Mouse (Mus musculus): Measurements from ENCODE around the gene Grin2b.

Gene Grin2b

DNA sequence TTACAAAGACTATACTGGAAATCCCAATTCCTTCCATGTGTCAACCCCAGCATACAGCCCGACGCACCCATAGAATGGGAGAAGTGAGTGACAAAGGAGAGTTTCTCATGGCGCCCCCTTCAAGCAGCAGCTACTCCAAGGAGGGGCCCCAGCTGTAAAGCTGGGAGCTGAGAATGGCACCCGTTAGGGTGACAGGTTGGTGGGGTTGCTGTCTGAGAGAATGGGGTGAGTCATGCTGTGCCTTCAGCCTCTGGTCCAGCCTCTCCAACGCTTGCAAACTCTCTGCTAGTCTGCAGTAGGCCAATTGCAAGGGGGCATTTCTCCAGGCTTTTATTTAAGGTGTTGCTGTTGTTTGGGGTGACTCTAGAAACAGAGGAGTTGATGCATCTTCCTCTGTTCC is 73.1 kb downstream of the Grin2b start:
- no peak for DNase-seq (ENCODE audit: low read depth, low spot score)

- no peak for DNase-seq (ENCODE audit: low read depth, low spot score)
These were observed 77.0 kb downstream of the Grin2b start for GRCm38 (mm10) chr6:136096269-136096668.

GRCm38 (mm10) chr6:136079991-136080734 is 93.1 kb downstream of the Grin2b start:
- no peak for DNase-seq (ENCODE audit: low read depth, low spot score)

- DNase-seq (ENCODE audit: low read depth, low spot score) = no peak
These were observed 100.8 kb downstream of the Grin2b start for GRCm38 (mm10) chr6:136072326-136073054.

DNA sequence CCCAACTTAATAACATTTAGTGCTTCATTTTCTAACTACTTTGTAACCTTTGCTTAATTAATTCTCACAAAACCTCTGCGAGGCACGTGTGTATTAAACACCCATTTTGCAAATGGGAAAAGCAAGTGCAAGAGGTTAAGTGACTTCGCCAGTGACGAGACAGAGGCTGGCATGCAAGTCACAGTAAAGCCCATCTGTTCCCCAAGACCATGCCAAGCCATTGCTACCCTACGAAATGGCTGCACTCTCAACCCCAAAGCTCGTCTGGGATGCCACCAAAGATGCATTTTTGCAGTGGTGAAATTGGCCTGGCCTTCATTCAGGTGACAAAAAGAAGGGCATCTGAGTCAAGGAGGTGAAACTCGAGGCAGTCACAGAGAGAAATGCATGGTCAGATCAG is 103.2 kb downstream of the Grin2b start:
- DNase-seq (ENCODE audit: low read depth, low spot score) = no peak

DNA sequence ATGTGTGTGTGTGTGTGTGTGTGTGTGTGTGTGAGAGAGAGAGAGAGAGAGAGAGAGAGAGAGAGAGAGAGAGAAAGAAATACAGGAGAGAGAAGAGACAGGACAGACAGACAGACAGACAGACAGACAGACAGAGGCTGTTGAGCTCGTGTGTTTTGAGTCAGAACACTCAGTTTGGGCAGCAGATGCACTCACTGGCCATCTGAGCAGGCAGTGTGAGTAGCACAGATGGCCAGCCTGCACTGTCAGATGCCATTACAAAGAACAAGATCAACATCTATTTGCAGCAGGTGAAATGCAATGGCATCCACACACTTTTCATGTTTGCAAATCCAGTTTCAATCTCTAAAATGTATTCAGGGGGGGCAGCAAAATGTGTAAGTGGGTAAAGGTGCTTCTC is 120.0 kb downstream of the Grin2b start:
- DNase-seq (ENCODE audit: low read depth, low spot score) = no peak

- no peak for DNase-seq (ENCODE audit: low read depth, low spot score)
These were observed 123.0 kb downstream of the Grin2b start for GRCm38 (mm10) chr6:136050346-136050745.

- DNase-seq (ENCODE audit: low read depth, low spot score) = no peak
These were observed 125.2 kb downstream of the Grin2b start for GRCm38 (mm10) chr6:136048084-136048483.

DNA sequence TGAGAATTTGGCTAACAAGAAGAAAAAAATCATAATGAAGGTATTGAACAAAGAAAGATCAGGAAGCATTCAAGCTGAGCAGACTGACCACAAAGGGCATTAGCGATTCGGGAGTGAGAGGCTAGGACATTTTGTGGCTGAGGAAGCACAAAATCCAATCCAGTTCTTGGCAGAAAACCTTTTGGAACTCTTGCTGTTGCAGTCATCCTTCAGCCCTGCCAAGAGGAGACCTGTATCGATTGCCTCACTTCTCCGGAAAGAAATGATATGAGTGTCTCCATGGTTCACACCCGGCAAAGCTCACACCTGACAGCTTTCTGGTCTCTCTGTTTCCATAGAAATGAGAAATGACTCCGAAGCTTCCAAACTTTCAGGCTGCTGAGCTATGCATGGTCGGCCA is 127.2 kb downstream of the Grin2b start:
- no peak for DNase-seq (ENCODE audit: low read depth, low spot score)

- DNase-seq (ENCODE audit: low read depth, low spot score) = no peak
These were observed 128.8 kb downstream of the Grin2b start for GRCm38 (mm10) chr6:136044461-136044860.

DNA sequence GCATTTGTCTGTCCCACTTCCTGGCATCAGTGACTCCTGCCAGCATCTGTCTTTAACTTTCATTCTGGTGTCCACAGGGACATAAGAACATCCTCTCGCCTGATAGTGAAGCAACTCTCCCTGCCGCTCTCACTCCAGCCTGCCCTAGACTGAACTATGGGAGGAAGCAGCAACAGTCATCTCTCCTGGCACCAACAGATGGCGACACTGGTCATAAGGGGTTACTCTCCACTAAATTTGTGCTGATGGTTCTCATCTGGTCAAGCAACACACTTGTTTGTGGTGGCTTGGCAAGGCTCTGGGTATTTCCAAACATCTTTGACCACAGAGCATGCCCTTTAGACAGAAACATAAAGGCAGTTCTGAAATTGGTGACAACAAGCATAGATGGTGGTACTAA is 130.9 kb downstream of the Grin2b start:
- no peak for DNase-seq (ENCODE audit: low read depth, low spot score)

DNA sequence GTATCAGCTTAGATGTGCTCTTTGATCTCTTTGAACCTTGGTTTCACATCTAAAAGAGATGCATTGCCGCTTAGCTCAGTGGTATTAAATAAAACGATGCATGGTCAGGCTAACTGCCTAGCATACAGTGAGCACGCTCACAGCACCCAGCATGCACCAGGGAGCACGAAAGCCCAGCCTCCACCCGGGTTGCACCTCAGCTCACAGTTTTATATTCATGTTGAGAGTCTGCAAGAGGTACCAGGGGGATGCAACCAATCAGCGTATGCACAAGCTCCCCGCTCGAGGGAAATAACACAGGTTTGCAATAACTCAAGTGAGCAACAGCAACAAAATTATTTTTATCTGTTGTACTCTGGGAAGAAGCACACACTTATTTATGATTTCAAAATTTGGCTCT is 131.5 kb downstream of the Grin2b start:
- DNase-seq (ENCODE audit: low read depth, low spot score) = no peak

DNA sequence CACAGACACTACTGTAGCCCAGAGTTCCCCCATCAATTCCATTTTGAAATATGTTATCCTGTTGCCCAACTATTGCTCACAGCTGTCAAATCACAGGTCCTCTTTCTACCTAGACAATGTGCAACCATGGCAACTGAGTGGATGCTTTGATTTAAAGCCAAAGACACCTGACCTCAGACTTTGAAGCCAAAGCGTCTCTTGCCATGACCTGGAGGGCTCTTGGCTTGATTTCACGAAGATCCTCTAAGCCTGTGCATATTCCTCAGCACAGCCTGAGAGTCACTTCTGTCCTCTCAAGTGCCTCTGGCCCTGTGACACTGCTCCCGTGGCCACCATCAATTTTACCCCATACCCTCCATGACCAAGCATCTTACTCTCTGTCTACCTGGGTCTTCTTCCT is 132.4 kb downstream of the Grin2b start:
- DNase-seq (ENCODE audit: low read depth, low spot score) = no peak

DNA sequence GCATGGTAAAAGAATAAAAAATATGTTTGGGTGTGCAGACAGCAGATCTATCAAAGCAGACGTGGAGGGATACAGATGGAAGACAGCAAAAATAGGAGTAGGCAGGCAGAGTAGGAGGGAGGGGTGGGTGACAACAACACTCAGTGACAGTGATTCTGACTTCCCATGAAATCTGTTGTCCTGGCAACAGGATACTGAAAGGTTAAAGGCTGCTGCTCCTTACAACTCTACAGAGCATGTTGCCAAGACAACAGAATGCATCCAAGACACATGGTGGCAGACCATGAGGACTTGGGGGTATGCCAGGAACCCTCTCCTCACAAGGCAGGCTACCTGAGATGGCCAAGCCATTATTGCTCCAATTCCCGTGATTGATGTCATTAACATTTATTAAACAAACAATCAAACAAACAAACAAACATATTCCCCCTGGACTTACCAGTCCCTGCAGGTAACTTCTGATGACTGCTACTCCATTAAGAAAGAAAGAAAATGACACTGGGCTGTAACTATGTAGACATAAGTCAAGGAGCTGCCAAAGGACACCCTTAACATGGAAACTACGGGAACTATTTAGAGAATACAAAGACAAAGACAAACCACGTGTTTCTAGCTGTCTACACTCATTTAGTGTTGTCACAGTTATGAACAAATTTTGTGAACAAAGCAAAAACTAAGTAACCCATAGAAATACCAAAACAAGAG is 143.9 kb downstream of the Grin2b start:
- no peak for DNase-seq (ENCODE audit: low read depth, low spot score)

DNA sequence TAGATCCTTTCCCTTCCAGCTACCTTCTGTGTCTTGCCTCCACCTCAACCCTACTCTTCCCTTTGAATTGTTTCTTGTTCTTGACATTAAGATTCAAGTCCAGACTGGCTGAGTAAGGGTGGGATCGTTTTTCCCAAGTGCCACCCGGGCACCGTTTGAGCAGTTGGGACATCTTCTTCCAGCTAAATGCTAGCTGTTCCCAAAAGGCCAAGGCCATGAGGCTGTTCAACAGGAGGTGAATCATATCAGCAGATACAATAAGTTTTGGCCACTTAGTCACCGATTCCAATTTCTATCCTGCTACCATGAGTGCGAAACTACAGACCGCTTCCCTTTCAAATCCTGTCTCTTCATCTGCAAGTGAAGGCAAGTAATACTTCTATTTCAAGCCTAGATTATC is 146.4 kb downstream of the Grin2b start:
- DNase-seq (ENCODE audit: low read depth, low spot score) = no peak

GRCm38 (mm10) chr6:136025801-136026200 is 147.5 kb downstream of the Grin2b start:
- DNase-seq (ENCODE audit: low read depth, low spot score) = no peak

GRCm38 (mm10) chr6:136020460-136020859 is 152.9 kb downstream of the Grin2b start:
- no peak for DNase-seq (ENCODE audit: low read depth, low spot score)

- DNase-seq (ENCODE audit: low read depth, low spot score) = no peak
These were observed 154.3 kb downstream of the Grin2b start for GRCm38 (mm10) chr6:136018962-136019361.

DNA sequence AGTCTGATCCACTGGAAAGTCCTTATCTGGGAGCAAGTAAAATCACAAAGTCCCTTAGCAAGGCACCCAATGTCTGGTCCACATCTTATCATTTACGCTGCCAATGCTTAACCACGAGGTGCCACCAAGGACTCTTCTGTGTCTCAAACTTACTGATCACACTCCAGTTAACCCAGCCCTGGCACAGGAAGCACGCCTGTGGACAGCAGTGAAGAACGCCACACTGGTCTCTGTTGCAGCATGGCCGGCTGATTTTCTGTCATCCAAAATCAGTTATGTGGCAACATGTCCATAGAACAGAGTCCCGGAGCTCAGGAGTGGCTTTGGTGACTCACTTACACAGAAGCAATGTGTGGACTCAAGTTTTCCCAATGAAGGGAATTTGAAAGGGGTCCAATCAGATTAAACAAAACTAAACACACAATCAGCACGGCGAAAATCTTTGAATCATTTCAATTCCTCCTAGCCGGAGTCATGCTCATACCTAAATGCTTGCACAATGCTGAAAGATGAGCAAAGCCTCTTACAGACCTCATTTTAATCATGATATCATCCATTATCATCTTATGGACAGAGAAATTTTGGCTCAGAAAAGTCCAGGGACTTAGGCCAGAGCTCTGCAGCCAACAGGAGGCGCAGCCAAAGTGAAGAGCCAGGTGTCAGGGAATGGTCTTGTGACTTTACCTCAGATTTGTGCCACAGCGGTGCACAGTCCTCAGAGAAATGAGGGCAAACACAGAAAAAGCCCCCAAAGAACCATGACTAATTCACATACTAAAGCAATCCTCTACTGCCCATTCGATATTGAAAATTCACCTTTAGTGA is 159.5 kb downstream of the Grin2b start:
- no peak for DNase-seq (ENCODE audit: low read depth, low spot score)

DNA sequence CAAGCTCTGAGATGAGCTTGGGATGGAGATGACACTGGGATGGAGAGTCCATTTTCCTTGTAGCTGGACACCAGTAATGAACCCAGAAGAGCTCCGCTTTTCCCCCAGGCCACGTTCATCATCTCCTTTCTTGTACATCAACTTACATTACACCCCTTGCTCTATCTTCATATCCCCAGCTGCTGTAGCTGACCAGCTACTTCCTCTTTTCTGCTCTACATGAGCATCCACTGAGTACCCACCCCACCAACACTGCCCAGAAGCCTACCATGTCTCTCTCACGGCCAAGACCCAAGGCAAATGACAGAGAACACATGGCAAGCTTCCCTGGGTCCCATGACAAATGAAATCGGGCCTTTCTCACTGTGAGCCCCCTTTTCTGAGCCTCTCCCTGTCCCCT is 161.8 kb downstream of the Grin2b start:
- no peak for DNase-seq (ENCODE audit: low read depth, low spot score)

GRCm38 (mm10) chr6:136011038-136011311 is 162.3 kb downstream of the Grin2b start:
- DNase-seq (ENCODE audit: low read depth, low spot score) = no peak
